Mouse (Mus musculus): ENCODE data around the gene Slc12a4.

Gene Slc12a4

DNA sequence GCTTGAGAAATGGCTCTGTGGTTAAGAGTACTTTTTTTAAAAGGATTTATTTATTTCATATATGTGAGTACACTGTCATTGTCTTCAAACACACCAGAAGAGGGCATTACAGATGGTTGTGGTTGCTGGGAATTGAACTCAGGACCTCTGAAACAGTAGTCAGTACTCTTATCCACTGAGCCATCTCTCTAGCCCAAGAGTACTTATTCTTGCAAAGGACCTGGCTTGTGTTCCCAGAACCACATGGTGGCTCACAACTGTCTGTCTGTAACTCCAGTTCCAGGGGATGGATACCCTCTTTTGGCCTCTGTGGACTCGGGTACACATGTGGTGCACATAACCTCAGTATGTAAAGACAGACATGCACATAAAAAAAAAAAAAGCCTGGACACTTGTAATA, 3.5 kb upstream of the Slc12a4 start:
- DNase-seq (ENCODE audit: low spot score), result no peak

DNA sequence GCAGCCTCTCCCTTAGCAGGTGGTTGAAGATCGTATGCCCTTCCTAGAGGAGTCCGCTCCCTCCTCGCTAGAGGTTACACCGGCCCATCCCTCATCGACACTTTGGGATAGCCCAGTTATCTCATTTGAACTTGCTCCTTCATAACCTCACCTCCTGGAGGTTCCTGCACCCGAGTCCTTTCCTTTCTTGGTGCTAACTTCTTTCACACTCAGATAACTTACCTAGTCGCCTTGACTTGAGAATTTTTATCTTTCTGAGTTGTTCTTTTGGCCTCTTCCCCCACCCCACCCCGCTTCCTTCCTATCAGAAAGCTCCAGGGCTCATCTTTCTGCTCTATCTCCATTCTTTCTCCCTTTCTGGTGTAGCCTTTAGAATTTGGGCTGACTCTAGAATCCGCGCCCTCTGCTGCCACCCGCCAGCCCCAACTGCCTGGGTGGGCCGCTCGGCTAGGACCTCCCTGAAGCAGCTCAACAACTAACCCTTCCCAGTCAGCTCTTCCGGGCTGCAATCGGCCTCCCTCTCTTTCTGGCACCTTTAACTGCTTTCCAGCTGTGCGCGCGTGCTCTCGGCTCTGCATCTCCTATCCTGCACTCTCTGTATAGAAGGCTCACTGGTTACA, 905 bp upstream of the Slc12a4 start:
- DNase-seq (ENCODE audit: low spot score), result peak; percentile 42

DNA sequence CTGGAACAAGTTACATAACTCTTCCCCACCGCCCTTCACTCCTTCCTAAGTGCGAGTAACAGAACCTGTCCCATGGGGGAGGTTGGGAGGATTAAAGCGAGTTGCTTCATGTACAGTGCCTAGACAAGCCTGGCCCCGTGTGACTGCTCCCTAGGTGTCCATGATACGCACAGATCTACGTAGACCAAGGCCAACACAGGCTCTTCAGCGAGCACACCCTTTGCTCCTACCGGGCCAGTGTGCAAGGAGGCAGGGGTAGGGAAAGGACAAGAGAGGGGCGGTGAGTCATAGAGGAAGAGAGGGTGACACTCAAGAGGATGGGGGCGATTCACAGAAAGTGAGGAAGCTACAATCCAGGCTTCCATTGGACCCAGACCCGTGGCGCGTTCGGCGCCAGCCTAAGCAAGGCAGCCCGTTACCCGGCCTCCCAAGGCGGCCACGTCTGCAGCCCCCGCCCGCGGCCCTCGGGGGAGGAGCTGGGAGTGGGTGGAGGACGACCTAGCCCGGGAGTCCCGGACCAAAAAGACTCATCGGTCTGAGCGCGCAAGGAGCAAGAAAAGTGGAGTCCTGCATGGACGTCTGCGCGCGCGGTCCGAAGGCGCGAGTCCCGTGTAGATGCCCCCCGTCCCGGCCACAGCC, 512 bp downstream of the Slc12a4 start:
- peak; percentile 42 for DNase-seq (ENCODE audit: low spot score)

DNA sequence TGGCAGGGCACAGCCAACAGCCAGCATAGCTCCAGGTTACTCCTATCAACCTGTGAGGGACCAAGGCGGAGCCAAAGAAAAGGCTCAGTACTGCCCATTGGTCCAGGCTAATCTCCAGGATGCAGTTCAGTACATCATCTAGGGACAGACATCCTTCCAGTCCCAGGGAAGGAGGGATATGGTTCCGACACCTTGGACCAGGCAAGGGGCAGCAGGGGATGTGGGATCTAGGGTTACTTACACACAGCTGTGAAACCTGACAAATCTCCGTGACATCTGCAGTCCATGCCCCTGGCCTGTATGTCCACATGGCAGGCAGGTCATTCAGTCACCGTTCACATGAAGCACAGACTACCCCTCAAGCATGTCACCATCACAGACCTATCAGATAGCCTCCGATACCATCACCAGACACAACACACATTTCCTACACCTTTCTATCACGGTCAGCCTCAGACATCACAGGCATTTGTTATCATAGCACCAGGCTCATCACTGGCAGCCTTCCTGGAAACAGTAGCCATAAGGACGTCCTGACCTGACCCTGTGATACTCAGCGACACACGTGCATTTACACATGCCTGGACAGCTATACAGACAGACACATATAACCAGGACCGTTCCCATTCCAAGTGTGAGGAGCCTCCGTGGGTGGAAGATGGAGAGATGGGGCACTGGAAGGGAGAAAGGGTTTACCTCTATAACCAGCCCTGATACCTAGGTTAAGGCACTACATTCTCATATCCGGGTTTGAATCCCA, 1.2 kb downstream of the Slc12a4 start:
- DNase-seq (ENCODE audit: low spot score), result no peak

DNA sequence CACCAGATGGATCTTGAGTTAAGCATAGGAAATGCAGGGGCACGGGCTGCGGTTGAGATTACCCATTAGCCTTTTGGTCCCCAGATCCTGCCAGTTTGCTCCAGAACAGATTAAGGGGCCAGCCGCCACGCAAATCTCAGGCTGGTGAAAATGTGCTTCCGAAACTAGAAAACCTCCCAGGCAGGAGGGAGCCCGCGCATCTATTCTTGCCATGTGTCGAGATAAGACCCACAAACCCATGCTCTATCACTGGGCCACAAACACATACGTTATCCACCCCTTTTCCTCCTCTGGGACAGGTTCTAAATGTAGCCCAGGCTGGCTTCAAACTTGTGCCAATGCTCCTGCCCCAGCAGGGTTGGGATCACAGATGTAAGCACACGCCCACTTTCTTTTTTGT, 4.4 kb downstream of the Slc12a4 start:
- DNase-seq (ENCODE audit: low spot score), result no peak

DNA sequence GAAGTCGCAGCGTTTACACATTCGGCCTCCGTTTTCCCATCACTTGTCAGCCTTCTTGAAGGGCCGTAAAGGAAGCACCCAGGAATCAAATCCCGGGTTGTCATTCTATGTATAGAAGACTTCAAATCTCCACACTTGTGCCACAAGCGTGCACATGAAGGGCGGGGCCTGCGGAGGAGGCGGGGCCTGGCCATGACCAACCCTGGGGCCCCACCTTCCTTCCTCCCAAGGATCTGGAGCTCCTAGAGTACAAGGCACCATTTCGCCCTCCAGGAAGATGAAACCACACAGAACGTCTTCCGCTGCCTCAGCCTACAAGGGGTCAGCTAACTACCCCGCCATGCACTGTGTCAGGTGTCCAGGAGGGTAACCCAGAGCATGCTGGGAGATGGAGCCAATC, 4.8 kb downstream of the Slc12a4 start:
- DNase-seq (ENCODE audit: low spot score), result no peak

DNA sequence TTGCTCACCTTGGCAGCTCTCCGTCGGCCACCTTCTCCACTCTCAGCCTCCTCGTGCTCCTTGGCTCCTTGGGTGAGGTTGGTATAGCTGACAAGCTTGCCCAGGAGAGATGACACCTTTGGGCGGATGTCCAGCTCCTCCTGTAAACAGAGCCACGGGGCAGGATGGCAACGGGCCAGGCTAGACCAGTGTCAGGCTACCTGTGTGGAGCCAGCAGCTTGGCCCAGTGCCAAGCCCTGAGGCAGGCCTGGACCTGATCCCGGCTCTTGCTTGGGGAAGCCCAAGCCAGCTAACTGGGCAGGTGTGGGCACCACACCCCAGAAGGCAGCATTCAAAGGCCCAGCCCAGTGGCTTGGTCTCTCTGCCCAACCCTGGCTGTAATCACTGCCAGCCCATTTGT, 6.5 kb downstream of the Slc12a4 start:
- peak; percentile 56 for DNase-seq (ENCODE audit: low spot score)

DNA sequence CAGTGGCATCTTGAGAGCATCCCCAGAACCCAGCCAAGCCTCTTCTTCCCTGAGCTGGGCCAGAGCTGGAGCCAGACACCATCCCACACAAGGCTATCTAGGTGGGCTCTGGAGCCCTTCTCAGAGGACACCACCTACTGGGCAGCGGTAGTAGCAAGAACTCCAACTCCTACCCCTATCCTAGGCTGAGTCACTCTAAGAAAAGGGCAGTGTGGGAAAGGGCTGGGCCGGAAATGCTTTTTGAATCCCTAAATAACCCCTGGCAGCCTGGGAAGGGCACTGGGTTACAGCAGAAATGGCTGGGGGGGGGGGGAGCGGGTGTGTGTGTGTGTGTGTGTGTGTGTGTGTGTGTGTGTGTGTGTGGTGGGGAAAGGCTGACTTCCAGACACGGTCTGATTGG, 8.1 kb downstream of the Slc12a4 start:
- DNase-seq (ENCODE audit: low spot score), result no peak

DNA sequence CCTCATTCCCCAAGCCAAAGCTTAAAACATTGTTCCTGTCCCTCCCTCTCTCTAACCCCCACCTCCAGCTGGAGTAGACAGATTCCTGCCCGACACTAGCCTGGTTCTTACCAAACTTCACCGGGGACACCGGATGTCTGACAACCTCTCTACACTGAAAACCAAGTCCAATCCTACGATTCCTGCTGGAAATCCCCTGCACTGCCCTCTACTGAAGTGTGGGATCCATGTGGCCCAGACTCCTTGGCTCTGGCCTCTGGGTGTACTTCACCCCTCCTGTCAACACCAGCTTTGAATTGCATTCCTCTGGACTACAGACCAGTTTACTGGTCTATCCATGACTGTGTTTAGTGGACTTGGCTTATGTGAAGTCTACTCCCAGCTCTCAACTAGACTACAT, 9.3 kb downstream of the Slc12a4 start:
- DNase-seq (ENCODE audit: low spot score), result no peak

DNA sequence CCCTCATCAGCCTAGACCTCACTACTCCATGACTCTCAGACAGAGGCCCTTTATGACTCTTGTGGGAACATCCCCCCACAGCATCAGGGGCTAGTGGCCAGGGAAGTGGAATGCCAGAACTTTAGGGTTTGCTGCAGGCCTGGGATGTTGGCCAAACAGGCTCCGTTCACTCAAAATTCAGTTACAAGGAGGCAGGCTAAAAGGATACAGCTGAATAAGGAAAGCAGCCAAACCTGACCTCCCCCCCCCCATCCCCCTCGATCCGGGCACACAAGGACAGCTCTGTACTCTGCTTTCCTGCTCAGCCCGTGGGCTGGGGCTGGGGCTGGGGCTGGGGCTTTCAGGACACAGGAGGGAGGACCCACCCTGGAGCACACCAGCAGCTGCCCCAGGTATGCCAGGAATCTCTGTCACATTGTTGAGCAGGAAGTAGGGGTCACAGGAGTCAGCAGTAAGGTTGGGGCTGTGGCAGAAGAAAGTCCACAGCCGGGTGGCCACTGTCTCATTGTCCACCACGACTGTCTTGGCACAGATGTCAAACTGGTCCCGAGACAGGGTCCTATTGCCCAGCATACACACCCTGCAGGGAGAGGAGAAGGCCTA, 14.7 kb downstream of the Slc12a4 start:
- peak; percentile 71 for DNase-seq (ENCODE audit: low spot score)

DNA sequence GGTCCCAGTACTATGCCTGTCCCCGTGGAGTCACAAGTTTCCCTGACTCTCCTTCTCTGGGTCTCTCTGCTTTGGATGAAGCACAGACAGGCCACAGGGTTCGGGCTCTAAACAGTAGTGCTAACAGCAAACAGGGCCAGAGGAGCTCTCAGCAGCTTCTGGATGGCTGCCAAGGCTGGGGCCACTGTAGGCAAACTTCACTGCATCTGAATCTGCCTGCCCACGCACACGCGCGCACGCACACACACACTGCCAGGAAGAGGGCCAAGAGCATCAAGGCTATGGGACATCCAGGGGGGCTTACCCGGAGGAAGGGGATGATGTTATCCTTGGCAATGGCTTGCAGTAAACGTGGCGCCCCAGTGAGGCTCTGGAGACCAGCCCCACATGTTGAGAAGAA, 16.5 kb downstream of the Slc12a4 start:
- DNase-seq (ENCODE audit: low spot score), result peak; percentile 69

DNA sequence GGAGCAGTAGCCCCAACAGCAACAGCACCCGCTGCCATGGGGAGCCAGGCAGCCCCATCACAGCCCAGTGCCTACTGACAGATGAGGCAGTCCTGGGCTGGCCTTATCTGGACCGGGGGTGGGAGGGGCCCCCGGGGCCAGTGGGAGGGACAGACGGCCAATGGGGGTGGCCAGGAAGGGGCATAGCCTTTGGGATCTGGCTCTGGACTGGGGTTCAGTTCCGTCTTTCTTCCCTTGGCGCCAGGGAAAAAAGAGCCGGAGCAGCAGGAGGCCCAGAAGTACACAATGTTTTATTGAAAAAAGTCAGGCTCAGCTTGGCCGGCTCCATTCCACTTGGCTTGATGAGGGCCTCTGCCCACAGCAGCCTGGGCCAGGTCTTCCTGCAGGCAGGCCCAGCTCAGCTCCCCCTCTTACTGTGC, 22.6 kb downstream of the Slc12a4 start, which contains the start of gene Lcat:
Gene Lcat (minus strand): TSS at position 62 of the 419 bp plus-strand sequence.
- no peak for DNase-seq (ENCODE audit: low spot score)

DNA sequence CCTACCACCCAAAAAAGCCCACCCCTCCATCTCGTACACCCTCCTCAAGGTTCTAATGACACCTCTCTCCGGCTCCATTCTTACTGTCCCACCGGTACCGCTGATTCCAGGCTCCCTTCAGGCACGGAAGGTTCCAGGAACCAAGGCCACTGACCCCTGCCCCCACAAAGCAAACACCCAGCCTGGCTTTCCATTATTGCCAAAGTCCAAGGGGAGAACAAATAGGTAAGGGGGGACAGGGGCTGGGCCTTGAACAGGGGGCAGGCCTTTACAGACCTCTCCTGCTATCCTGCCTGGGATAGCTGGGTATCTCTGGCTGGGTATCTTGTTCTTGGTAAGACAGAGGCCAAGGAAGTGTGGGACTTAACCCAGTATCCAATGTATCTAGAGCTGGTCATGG, 23.4 kb downstream of the Slc12a4 start:
- no peak for DNase-seq (ENCODE audit: low spot score)

DNA sequence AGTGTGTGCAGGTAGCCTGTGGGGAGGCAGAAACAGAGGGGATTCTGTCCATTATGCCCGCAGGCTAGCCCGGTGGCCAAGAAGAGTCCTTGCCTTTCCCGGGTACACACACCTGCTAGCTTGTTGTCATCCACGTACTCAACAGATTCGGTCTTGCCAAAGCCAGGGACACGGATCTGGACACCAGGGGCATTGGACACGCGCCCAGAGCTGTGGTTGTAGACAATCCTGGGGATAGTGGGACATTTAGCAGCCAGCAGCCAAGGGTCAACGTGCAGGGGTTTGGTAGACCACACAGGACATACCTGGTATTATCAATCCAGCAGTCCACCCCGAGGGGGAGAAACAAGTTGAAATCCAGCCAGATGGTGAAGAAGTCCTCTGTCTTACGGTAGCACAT, 23.9 kb downstream of the Slc12a4 start:
- no peak for DNase-seq (ENCODE audit: low spot score)

DNA sequence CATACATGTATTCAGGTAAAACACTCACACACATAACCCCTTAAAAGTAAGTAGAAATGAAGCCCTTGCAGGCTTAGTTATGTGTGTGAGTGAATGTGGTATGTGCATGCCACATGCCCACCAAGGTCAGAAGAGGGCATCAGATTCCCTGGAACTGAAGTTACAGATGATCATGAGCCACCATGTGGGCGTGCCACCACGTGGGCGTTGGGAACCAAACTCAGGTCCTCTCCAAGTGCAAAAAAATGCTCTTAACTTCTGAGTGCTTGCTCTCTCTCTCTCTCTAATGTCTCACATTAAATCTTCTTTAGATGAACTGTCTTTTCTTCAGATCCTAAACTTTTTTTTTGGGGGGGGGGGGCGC, 27.6 kb downstream of the Slc12a4 start, which contains the start of gene Psmb10:
Gene Psmb10 (minus strand): TSS at position 139 of the 364 bp plus-strand sequence.
- DNase-seq (ENCODE audit: low spot score), result no peak

DNA sequence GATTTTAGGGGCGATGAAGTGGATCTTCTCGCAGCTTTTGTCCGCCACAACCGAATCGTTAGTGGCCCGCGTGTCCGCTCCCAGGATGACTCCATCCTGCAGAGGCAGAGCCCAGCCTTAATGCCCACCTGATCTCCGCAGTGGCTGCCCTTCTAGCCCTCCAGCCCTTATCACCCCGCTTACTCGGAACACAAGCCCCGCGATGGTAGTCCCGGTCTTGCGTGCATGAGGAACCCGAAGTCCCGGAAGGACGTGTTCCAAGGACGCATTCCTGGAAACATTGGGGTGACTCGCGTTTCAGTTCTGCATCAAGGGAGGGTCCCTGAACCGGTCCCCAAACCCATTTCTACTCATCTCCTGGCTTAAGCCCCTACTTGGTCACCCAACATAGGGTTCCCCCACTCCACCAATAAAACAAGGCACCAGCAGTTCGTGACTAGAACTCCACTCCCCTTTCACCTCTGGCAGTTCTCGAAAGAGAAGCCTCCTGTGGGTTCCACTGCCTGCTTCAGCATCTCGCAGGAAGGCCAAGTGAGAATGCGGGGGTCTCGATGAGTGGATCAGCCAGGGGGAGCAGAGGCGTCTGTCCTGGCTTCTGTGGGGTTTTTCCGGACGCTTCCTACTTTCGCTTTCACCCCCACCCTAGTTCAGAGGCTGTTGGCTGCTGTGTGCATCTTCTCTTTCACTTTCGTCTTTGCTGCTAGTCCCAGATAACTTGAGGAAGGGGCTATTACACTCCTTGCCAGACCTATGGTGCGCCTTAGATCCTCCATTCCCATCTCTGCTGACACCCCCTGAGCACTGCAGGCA, 28.2 kb downstream of the Slc12a4 start:
- no peak for DNase-seq (ENCODE audit: low spot score)

DNA sequence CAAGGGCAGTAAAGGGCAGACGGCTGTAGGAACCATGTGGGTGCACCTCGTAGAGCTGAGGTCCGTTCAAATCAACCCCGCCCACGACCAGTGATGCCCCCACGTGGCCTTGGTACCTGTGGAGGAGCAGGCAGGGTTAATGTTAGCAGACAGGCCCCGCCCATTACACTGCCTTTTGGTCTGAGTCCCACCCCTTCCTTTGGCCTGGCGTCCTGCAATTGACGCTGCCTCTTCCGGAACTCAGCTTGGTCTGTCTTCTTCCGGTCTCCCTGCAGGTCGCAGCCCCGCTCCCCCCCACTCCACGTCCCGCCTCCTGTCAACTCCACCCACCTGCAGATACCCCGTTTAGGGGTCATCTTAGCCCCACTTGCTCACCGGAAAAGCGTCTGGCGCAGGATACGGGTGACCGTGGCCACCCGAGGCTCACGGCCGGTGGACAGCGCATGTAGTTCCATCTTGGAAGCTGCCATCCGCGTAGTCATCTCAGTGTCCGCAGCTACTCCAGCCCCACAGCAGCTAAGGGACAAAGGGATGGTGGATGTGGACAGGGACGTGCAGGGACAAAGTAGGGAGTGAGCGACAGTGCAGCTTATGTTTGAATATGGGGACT, 28.9 kb downstream of the Slc12a4 start:
- peak; percentile 86 for DNase-seq (ENCODE audit: low spot score)

DNA sequence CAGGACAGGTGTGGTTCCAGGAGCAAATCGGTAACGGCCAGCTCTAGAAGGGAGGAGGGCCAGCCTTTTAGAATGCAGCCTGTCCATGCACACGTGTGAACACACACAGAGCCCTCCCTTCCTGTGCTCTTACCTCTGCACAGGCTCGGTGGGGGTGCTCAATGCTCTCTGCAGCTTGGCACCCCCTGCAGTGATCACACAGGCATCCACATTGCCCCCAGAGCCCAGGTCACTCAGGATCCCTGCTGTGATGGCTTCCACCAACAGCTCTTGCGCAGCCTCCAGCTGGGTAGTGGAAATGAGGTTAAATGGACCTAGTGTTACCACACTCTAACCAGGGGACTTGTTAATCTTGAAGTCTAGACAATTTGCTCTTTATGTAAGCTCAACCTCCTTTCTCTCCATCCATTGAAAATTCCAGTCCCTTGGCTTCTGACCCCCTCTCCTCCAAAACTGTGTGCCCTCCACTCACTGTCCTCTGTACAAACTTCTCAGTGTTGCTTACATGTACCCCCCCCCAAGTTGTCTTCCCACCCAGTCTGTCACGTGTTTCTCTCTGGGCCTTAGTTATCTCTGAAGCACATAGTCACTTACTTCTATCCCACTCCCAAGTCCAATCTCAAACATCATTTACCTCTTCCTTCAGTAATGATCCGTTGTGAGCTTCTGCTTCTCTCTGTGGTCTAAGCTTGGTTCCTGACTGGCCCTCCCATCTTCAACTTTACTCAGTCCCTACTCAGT, 29.9 kb downstream of the Slc12a4 start:
- no peak for DNase-seq (ENCODE audit: low spot score)

DNA sequence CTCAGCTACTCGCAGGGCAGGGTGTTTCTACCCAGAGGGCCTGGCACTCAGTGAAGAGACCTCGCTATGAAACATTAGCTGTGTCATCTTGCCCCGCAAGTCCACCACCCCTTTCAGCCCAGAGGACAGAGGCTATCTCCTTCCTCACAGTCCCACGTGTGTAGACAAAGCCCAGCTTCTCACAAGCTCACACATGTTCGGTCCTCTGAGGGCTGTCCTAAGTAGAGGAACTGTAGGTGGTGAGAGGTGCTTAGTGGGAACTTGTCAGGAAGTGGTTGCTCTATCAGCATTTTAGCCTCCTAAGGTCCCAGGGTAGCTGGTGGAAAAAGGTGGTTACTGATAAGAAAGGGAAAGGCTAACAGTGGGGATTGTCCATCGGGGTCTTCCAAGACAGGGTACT, 30.8 kb downstream of the Slc12a4 start:
- DNase-seq (ENCODE audit: low spot score), result no peak

DNA sequence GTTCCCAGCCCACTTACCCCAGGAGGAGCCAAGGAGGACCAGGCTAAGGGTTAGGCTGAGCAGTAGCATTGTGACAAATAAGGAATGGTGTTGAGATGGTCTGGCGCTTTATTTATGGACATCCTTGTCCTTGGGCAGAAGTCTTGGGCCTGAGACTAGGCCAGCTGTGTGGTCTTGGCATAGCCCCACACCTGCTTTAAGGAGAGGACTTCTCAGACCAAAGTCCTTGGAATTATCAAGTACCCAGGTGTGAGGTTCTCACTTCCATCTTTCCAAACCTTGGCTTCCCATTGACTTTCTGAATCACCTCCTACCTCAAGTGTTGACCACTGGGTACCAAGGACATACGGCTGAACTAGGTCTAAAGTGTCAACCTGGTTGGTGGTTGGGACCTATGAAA, 32.1 kb downstream of the Slc12a4 start, which contains the start of gene Ctrl:
Gene Ctrl (minus strand): TSS at position 101 of the 400 bp plus-strand sequence.
- DNase-seq (ENCODE audit: low spot score), result no peak

DNA sequence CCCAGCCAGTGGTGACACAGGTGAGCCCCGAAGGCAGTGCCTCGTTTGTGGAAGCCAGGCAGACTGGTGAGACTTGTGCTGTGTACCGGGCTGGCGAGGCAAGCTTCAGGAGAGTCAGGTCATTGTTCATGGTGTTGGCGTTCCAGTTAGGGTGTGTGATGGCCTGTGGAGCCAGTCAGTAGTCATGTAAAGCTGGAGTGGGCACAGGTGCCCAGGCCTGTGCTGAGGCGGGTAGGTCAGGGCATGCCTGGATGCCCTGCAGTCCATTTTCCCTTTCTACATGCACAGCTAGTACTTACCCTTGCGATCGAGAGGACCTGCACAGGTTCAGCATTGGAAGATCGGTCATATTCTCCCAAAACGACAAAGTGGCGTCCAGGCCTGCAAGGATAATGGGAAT, 33.4 kb downstream of the Slc12a4 start:
- no peak for DNase-seq (ENCODE audit: low spot score)

All from testis, postnatal 14 days (tissue).